Mouse (Mus musculus) neutrophil, adult 5-6 weeks (primary cell): Measurements from ENCODE around the gene Lrfn2. TPM values are rescaled to one million over a fixed set of nuclear protein-coding genes. Genes with fewer than 3 reads are reported as not detected.

Experiments
- ATAC-seq: fragments of 151-379, 151-347 bp; 2 replicates; pipeline ENCODE4 v1.8.0; 2017; ENCODE audit warnings: mild to moderate bottlenecking, moderate TSS enrichment; ENCODE audit not compliant: insufficient number of reproducible peaks, poor library complexity, low FRiP score, severe bottlenecking; ENCODE audit errors: extremely low read depth
- total RNA-seq: library from RNA; stranded (forward); fragments of 200-1000 nt; gene quantifications from 2 replicates; pipeline ENCODE4 v1.2.3, GENCODE M21; 2017

The Lrfn2 gene
- not detected in 2 replicates for total RNA-seq

DNA sequence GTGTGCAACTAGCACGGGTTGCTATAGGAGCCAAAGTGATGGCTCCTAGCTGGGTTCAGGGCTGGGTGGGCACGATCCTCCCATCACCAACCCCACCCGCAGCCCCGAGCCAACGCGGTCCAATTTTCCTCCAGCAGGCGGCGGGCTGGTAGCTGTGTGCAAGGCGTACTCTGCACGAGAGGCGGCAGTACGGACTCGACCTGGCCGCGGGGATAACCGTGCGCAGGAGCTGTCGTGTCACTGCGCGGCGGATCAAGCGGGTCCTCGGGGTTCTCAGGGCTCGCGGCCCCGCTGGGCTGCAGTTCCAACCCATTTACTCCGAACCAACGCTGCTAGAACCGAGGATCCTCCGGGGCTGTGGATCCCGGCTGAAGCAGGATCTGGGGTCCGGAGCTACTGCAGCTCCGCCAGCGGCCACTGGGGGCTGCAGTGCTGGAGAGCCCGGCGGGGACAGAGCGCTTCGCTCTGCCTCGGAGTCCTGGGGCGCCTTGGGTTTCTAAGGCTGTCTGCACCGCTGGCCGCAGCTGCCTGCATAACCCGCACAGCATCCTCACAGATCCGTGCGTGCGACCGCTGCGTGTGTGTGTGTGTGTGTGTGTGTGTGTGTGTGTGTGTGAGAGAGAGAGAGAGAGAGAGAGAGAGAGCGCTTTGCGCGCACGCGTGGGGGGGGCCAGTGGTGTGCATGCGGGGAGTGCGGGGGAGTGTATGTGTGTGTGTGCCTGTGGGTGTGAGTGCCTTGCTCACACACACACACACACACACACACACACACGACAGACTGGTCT lies at the start of gene Lrfn2:
Gene Lrfn2, plus strand, starts transcription at position 759 of the 785 bp plus-strand sequence.
- ATAC-seq: no peak

DNA sequence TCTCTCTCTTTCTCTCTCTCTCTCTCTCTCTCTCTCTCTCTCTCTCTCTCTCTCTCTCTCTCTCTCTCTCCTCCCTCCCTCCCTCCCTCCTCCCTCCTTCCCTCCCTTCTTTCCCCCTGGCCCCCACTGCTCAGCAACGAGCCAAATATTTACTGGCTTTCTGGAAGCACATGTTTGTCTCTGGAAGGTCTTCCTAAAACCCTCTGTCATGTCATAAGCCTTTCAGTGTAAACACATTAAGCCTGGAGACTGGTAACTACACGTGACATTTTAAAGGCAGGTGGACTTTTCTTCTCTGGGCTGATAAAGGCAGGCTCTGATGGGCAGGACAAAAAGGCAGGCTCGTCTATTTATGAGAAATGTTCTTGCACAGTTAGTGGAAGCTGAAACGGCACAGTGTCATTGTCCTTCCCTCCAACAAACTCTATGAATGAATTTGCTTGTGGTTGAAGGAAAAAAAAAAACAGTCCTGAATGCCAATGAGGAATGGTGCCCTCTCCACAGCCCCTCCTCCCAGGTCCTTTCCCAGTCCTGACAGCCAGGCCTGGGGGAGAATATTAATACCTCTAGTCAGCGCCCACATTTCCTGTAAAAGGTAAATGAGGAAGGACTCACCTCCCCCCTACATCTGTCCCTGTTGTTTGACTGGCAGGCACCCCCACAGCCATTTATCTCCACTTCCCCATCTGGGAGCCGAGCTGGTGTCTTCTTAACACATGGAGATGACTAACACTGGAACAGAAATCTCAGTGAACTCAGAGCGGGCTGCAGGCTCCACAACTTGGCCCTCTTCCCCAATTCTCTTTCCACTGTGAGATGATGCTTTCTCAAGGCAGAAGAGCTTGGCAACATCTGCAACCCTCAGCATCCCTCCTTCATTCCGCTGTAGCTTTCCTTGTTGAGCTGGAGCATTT lies 44.5 kb upstream of the Lrfn2 start:
- no peak for ATAC-seq

DNA sequence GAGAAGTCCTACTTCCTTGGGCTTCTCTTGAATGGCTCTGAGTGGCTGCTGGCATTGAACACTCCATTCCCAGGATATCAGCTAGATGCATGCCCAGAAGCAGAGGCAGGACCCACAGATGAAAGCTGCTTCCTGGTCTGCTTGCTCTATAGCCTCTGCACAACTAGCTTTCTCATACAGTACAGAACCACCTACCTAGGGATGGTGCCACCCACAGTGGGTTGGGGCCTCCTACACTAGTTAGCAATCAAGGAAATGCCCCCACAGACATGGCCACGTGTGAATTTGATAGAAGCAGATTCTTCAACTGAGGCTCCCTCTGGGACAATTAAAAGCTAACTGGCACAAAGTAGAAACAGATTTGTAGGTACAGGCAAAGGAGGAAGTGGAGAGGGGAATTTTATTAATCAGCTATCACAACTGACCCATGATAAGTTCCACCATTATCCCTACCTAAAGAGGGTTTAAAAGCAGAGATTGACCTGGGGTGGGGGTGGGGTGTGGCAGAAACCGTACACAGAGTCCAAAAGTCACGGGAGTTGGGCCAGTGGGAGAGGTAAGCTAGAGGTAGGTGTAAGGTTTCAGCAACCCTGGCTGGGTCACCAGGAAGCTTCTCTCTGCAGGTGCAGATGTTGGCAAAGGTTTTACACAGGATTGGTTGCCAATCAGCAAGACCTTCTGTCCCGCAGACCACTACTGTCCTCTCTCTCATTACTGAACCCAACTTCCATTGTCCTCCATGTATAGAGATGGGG lies 26.7 kb upstream of the Lrfn2 start:
- ATAC-seq: no peak

DNA sequence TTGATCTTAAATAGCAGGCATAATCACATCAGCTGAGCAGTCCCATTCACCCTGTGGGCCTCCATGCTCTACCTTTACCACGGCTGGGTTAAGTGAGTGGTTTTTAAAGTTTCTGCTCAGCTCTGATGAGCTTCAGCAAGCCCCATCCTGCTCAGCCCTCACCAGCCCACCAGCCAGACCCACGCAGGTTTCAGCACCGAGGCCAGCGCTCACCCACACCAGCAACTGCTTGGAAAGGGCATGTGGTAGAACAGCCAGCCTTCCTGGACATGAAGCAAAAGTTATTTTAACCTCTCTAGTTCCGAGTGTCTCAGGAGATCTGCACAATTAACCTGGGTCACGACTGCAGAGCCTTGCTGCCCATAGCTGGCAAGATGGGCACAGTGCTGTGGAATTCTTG lies 18.7 kb upstream of the Lrfn2 start:
- no peak for ATAC-seq

DNA sequence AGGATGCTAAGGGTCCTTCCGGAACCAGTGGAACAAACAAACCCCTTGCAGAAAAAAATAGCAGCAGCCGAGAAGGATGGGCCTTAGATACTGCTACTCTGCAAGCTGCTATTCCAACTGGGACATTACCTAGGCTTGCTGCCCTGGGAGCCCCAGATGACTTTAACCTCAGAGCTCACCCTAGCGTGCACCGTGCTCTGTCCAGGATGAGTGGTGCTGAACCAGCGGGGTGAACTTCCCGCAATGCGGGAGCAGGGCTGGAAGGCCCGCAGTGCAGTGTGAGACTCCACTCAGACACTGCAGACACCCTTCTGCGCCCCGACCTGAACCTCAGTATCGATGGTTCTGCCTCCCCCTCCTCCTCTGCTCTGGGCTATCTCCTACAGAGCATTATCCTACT lies 14.8 kb upstream of the Lrfn2 start:
- no peak for ATAC-seq

DNA sequence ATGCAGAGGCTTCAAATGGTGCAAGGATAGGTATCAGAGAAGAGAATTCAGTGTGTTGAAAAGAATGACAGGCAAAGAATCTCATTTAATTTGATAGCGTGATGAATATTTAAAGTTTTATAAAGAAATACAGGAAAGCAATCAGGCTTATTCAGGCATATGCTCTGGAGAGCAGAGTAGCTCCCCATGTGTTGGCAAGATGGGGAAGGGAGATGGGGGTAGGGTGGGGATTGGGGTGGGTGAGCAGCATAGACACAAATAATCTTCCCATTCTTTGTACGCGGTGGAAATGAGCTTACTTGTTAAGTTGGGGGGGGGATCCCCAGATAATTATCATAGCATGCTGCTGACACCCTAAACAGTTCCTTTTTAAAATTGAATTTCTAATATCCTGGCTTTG lies 13.7 kb upstream of the Lrfn2 start:
- no peak for ATAC-seq

DNA sequence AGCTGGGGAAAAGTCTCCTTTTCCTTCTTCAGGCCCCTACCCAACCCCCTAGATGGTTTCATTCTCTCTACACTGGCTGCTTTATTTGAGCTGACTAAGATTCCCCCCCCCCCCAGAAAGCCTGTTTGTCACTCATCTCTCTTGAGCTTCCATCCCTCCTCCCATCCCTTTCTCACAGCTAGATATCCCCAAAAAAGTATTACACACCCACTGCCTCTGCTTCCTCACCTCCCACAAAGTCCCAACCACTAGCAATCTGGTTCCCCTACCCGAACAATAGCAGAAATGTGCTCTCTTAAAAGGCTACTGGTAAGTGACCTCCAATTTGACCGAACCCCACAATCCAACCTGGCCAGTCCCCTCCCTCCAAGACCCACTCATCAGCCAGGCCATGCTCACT lies 9.3 kb upstream of the Lrfn2 start:
- no peak for ATAC-seq

DNA sequence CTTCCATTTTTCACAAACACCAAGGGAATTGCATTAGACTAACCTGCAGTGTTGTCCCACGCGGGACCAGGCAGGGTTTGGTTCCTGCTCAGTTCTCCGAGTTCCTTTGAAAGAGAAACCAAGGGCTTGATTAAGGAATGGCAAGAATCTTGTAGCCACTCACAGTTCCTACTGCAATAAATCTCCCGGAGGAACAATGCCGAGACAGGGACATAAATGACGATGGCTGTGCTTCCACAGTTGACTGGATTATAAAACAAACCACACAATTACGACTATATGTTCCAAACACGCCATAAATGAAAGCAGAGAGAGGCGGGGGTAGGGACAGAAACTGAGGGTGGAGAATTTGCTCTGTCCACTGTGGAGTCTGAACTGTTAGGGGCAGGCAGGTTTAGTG lies 6.8 kb upstream of the Lrfn2 start:
- ATAC-seq: no peak

DNA sequence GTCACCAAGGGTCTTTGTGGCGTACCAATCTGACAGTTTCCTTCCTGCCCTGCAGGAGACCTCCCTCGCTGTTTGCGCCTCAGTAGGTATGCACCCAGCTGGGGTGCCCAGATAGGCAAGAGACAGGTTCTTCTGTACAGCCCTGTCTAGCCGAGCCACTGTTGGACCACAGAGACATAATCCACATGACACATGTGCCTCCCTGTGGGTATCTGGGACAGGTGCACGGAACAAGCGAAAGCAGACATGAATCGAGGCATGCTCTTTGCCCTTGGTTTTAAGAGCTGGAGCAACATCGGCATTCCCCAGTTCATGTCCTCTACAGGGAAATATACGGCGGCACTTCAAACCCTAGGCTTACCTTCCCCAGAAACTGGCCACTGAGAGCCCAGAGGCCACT lies 1.2 kb upstream of the Lrfn2 start:
- ATAC-seq: no peak

DNA sequence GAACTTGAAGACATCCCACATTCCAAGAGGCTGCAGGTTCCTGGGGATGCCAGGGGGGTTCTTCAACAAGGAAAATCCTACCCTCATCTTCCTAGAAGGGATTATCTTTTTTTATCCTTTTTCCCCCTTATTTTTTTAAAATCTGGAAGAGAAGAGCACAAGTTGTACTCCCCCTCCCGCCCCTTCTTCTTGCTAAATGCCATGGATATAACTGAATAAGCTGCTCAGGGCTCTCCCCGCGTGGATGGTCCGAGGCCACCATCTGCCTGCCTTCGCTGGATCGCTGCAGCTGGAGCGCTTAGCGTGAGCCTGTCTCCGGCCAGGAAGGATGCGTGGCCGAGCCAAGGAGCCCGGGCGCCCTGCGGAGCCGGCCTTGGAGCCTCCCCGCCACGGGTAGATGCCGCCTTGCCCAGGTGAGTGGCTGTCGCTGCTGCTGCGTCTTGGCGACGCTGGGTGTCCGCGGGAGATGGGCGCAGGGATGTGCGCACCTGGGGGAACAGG lies 277 bp downstream of the Lrfn2 start:
- no peak for ATAC-seq

DNA sequence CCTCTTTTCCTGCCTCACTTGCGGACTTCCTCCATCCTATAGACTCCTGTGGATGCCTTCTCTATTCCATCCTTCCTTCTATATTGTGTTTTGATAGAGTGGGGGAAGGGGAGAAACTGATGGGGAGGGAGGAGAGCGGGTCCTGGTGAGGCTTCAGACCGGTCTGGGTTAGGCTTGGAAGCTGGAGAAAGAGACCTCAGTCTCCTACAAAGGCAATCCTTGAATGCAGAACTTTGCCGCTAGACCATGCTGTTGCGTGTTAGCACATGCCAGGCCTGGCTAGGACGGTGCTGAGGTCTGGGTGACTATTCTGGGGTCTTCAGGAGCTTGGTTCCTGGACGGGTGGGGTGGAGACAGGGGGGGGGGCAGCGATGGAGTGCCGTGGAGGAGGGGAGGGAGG lies 737 bp downstream of the Lrfn2 start:
- ATAC-seq: no peak

DNA sequence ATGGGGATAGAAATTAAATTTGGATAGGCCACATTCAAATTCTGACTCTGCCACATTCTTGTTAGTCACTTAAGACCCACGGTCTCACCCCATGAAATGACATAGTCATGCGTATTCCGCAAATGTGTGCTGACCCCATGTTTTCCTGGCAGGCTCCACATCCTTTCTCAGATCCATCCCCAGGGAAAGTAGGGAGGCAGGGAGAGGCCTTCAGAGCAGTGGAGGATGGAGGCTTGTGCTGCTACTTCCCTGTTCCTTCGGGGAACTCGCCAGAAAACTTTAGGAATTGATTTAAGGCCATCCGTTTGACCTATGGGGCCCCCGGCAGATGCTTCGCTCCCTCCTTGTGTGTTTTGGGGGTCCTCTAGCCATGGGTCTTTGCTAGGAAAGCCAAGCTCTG lies 3.0 kb downstream of the Lrfn2 start:
- ATAC-seq: no peak

DNA sequence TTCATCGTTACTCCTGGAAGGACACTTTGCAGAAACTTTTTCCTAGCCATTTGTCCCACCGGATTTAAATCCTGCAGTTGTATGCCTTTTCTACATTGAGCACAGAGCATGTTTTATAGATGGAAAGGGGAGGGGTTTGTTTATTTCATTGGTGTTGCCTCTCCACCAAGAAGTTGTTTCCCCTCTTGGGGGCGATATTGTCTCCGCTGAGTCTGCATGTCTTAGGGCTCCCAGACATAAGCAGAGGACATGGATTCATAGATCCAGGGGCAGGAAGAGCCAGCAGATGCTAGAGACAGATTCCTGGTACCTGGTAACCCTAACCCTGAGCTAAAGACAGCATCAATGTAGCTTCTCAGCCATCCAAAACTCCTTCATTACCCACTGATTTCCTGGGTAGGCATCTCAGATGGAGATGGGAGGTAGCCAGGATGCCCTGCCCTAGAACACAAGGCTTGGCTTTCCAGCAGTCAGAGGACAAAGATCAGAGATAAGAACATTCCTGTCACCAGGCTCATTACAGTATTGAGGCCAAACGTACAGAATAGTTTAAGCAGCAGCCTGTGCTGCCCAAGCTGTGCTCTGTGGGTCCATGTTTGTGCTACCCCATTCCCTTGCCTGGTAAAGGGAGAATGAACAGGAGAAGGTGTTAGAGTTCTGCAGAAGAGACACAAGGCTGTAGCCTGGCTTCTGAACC lies 4.4 kb downstream of the Lrfn2 start:
- ATAC-seq: no peak

DNA sequence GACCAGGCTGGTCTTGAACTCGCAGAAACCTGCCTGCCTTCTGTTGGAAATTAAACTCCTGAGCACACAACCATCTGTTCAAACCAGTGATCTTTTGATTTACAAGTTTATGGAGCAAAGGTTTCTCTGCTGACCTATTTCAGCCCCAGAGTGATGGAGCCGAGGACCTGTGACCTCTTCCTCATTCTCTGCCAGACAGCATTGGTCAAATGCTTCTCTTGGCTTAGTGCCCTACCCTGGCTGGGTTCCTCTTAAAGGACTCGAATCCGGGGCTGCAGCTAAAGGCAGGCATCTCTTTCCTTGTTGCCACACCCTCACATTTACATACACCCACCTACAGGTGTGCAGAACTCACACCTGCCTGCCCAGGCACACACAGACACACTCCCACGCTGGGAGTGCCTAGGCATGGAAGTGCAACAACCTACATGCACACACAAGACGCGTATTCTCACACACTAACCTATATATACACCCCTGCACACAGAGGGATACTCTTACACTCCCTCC lies 6.6 kb downstream of the Lrfn2 start:
- ATAC-seq: no peak

DNA sequence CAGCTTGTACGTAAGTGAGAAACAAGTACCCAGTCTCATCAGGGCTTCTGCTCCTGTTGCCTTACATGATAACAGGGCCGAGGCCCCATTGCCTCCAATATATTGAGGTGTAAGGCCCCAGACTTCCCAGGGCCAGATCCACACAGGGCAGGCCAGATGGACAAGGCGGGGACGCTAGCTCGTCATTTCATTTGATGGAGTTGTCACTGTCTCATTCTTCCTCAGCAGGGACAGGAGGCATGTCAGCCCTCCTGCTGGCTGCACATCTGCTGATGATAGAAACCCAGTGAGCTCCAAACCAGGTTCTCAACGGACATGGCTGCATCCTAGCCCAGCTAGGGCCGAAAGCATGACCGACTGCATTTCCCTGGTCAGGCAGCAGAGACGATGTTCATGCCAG lies 14.1 kb downstream of the Lrfn2 start:
- ATAC-seq: no peak

DNA sequence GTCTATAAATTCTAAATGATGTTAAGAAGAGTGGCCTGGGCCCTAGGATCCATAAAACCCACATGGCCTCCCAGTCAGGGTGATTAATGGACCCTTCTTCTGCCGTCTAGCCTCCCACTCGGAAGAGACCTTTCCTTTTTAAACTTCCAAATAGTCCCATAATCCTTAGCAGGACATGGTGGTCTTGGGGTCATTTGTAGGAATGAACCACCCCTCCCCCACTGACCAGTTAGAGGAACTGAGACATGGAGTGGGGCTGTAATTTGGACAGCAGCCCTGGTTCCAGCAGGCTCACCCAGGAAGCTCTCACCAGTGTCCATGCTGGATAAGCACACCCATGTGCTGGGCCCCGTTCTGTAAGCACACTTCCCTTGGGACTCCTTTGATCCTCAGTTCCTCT lies 14.6 kb downstream of the Lrfn2 start:
- no peak for ATAC-seq

DNA sequence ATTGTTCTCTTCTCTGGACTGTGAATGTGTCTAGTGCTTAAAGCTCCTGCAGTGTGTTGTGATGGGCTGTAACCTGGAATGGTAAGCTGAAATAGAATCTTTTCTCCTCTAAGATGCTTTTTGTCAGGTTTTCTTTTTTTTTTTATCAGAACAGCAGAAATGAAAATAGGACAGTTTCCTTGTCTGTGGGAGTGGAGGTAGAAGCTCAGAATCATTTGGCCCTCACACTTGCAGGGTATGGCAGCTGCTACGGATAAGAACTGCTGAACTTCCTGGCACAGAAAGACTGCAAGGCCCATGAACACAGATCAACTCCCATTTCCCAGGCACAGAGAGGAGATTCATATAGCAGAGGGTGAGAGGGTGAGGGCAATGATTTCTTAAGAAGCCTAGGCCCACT lies 19.1 kb downstream of the Lrfn2 start:
- no peak for ATAC-seq

DNA sequence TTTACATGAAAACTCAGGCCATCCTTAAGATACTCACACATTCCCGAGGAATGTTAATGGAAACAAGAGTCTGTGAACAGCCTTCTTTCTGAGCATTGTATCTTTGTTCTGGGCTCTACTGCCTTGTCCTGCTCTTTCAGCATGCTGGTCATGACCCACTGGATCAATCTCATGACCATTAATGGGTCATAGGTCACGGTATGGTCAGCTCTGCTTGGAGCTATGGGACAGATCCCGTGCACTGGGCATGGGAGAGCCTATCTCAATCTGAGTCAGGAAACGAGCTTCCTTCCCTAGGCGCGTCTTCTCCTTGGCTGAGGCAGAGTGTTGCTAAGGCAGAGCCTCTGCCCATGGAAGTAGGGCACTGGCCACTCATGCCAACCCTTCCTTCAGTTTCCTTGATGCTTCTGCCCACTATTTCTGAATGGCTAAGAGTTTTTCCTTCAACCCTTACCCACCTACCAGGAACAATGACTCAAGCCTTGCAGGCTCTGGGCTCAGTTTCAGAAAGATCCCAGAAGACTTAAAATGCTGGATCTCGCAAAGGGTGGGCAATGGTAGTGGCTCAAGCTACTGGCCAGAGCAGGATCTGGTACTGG lies 24.0 kb downstream of the Lrfn2 start:
- no peak for ATAC-seq
